20 mouse cellular contexts compared by ENCODE assay signal in genomic region chr6:140895441-140895840, GRCm38 (mm10).
DNase-seq lines count a peak whose midpoint lies in the region.
"Had no signal": no experiment of that assay in that cellular context is flagged by ENCODE, and none has a peak within 500 bp of the region (broad histone marks: within the 10 kb centered on the region; RNA-seq: fewer than 3 reads in every experiment).

No protein-coding gene starts in this region.

- no peaks in the 10 kb centered on the region for H3K36me3 ChIP-seq in embryonic facial prominence, embryonic 10.5 days (replicated peaks)
- H3K36me3 ChIP-seq: embryonic facial prominence, embryonic 15.5 days; forebrain, embryonic 15.5 days; heart, embryonic 15.5 days had no signal

- 0 out of 2 replicates have a peak overlapping the region, but pooled peaks have one; percentile 45 for H3K27ac ChIP-seq in embryonic facial prominence, embryonic 10.5 days (replicated peaks)
- H3K27ac ChIP-seq: embryonic facial prominence, embryonic 15.5 days; forebrain, embryonic 15.5 days; heart, embryonic 15.5 days; hindbrain, embryonic 14.5 days had no signal

- no peaks in the 10 kb centered on the region for H3K27me3 ChIP-seq in embryonic facial prominence, embryonic 10.5 days (replicated peaks; ENCODE audit: low read depth, poor library complexity, severe bottlenecking)
- H3K27me3 ChIP-seq: CH12.LX; embryonic facial prominence, embryonic 15.5 days; forebrain, embryonic 15.5 days; heart, embryonic 15.5 days; Patski had no signal

- 48% methylated on average over 2 of the region's 2 CpGs for whole genome bisulfite sequencing in embryonic facial prominence, embryonic 10.5 days

- peaks cover 10% of the 10 kb centered on the region for H3K4me1 ChIP-seq in embryonic facial prominence, embryonic 10.5 days
- H3K4me1 ChIP-seq: heart, embryonic 15.5 days had no signal

- H3K9me3 ChIP-seq in embryonic facial prominence, embryonic 10.5 days: no peaks in the 10 kb centered on the region
- H3K9me3 ChIP-seq: embryonic facial prominence, embryonic 15.5 days; forebrain, embryonic 15.5 days; heart, embryonic 15.5 days had no signal

- DNase-seq in adrenal gland, postnatal 14 days: peak; percentile 20
- DNase-seq in adrenal gland, adult 8-10 months: no peak
- DNase-seq in cerebellum, postnatal 25 days: peak; percentile 14 to 29
- DNase-seq in cerebellum, adult 8-10 months: no peak
- DNase-seq in kidney, postnatal 10 days: peak; percentile 18
- no peak for DNase-seq in kidney, postnatal 36 days
- no peak for DNase-seq in embryonic facial prominence, embryonic 10.5 days (ENCODE audit: low spot score)
- no peak for DNase-seq in thymus, postnatal 36 days
- DNase-seq: adrenal gland, postnatal 25 days; cerebellum, adult 11 months; gastrocnemius, postnatal 36 days; heart, adult 18-20 months; heart, postnatal 14 days; kidney, adult 8-10 months had no signal

- H3K4me3 ChIP-seq in embryonic facial prominence, embryonic 10.5 days: no peak overlapping the region
- H3K4me3 ChIP-seq: embryonic facial prominence, embryonic 15.5 days; forebrain, embryonic 15.5 days; heart, embryonic 15.5 days had no signal

Comparison
In these comparisons a context has a peak if more than half of its experiments do, and no peak if none do; other contexts are left out.
1. DNase-seq: peak in adrenal gland, postnatal 14 days (single experiment), cerebellum, postnatal 25 days (2 of 2) and kidney, postnatal 10 days (single experiment); none in adrenal gland, adult 8-10 months (single experiment), cerebellum, adult 8-10 months (single experiment), kidney, postnatal 36 days (0 of 2), embryonic facial prominence, embryonic 10.5 days (single experiment) and thymus, postnatal 36 days (0 of 2).